Mouse (Mus musculus): ENCODE results near the gene Zfp36.

DNA sequence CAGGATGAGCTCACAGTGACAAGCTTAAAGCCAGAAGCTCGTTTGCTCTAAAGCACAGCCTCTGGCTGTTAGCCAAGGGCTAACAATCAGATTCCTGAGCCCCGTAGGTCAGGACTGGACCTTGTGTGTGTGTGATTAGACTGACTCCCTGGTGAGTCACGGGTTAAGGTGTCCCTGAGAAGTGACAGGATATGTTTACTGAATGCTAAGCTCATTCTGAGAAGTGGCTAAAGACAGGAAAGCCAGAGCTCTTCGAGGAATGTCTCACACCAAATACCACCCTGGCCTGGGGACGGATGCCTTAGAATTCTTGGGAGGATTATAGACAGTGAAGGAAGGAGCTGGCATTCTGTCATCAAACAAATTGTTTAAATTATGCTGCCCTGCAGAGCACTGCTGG, 22.1 kb downstream of the Zfp36 start:
- TF ChIP-seq ELF1 (IDR thresholded peaks at IDR 0.05; ENCODE audit: low read depth, low read length) (no peak), MXI1 (IDR thresholded peaks at IDR 0.05; ENCODE audit: low read depth, low read length) (no peak), E2F4 (IDR thresholded peaks at IDR 0.05; ENCODE audit: borderline replicate concordance, low read depth, low read length) (no peak)
